Mouse (Mus musculus) CH12.LX (cell line): Measurements from ENCODE around the gene Hand1.

Experiments
- CHD1 ChIP-seq: IDR thresholded peaks from 2 replicates; pipeline ENCODE4 v1.6.1; 2012; ENCODE audit warnings: low read depth, low read length, improper control_type of control experiment, inconsistent platforms
- CHD2 ChIP-seq: IDR thresholded peaks from 2 replicates; pipeline ENCODE4 v1.6.1; 2011; ENCODE audit warnings: low read length, improper control_type of control experiment
- CTCF ChIP-seq, 2 experiments: IDR thresholded peaks in 1 of 2; conservative IDR thresholded peaks in 1 of 2; 2 replicates each; pipeline ENCODE4 v1.5.1; 2011 to 2012; ENCODE audit warnings: low read depth in 2 of 2, low read length in 2 of 2, improper control_type of control experiment in 1 of 2, inconsistent platforms in 1 of 2, mild to moderate bottlenecking in 1 of 2, moderate library complexity in 1 of 2
- EP300 ChIP-seq: IDR thresholded peaks from 2 replicates; pipeline ENCODE4 v1.6.1; 2011; ENCODE audit warnings: low read length, improper control_type of control experiment
- GABPA ChIP-seq: IDR thresholded peaks from 2 replicates; pipeline ENCODE4 v1.6.1; 2012; ENCODE audit warnings: low read depth, low read length, improper control_type of control experiment, inconsistent platforms; ENCODE audit not compliant: insufficient replicate concordance
- MAFK ChIP-seq: IDR thresholded peaks from 2 replicates; pipeline ENCODE4 v1.6.1; 2011; ENCODE audit warnings: low read length, improper control_type of control experiment; ENCODE audit not compliant: insufficient replicate concordance
- POLR2A ChIP-seq: IDR thresholded peaks from 2 replicates; pipeline ENCODE4 v1.6.1; 2011; ENCODE audit warnings: low read depth, mild to moderate bottlenecking, improper control_type of control experiment, low read length
- SIN3A ChIP-seq: IDR thresholded peaks from 2 replicates; pipeline ENCODE4 v1.6.1; 2012; ENCODE audit warnings: low read length, improper control_type of control experiment, inconsistent platforms
- TBP ChIP-seq: conservative IDR thresholded peaks from 2 replicates; pipeline ENCODE4 v1.6.1; 2011; ENCODE audit warnings: low read depth, low read length, improper control_type of control experiment
- TCF12 ChIP-seq: IDR thresholded peaks from 2 replicates; pipeline ENCODE4 v1.6.1; 2014; ENCODE audit warnings: low read depth, mild to moderate bottlenecking, inconsistent platforms, low read length, improper control_type of control experiment
- USF1 ChIP-seq: IDR thresholded peaks from 2 replicates; pipeline ENCODE4 v1.6.1; 2014; ENCODE audit warnings: low read depth, mild to moderate bottlenecking, inconsistent platforms, low read length, improper control_type of control experiment
- USF2 ChIP-seq: conservative IDR thresholded peaks from 2 replicates; pipeline ENCODE4 v1.6.1; 2011; ENCODE audit warnings: low read depth, low read length, improper control_type of control experiment
- ZMIZ1 ChIP-seq: IDR thresholded peaks from 2 replicates; pipeline ENCODE4 v1.6.1; 2012; ENCODE audit warnings: low read depth, mild to moderate bottlenecking, inconsistent platforms, low read length, improper control_type of control experiment
- ZNF384 ChIP-seq: IDR thresholded peaks from 2 replicates; pipeline ENCODE4 v1.6.1; 2012; ENCODE audit warnings: low read depth, low read length, improper control_type of control experiment, inconsistent platforms

- TF ChIP-seq TBP (no peak), CTCF (conservative IDR thresholded peaks at IDR 0.05 in 1 of 2, IDR thresholded peaks at IDR 0.05 in 1 of 2; ENCODE audit: low read depth in 2 of 2, low read length in 2 of 2) (no peak), USF2 (no peak), USF1 (no peak), ZMIZ1 (no peak), TCF12 (no peak), CHD2 (no peak), GABPA (no peak), EP300 (no peak), POLR2A (no peak), MAFK (no peak), ZNF384 (no peak), SIN3A (no peak), CHD1 (no peak)
Observed at GRCm38 (mm10) chr11:57862088-57862487, 29.5 kb upstream of the Hand1 start.
